Mouse (Mus musculus) liver, postnatal 0 days (tissue): ENCODE data around the gene Mmgt2. TPM values are rescaled to one million over a fixed set of nuclear protein-coding genes. Genes with fewer than 3 reads are reported as not detected.

Experiments
- ATAC-seq: fragments of 200-750 bp; cut with Nextera tagmentation; 2 replicates; pipeline ENCODE4 v1.8.0; 2017; ENCODE audit warnings: mild to moderate bottlenecking, moderate library complexity
- DNase-seq: peaks from one replicate; pipeline ENCODE4 v3.0.0-alpha.2; 2016
- H3K27ac ChIP-seq: fragments of 300-500 bp; sonication (generic); 2 replicates; pipeline ENCODE4 v1.5.1; 2014; ENCODE audit warnings: antibody characterized with exemption, moderate library complexity, mild to moderate bottlenecking, low read depth
- H3K27me3 ChIP-seq: fragments of 300-500 bp; sonication (generic); 2 replicates; pipeline ENCODE4 v1.6.1; 2014; ENCODE audit warnings: low read length, control low read depth, mixed read lengths; ENCODE audit not compliant: insufficient read depth
- H3K36me3 ChIP-seq: fragments of 300-500 bp; sonication (generic); replicated peaks from 2 replicates; pipeline ENCODE4 v1.6.1; 2014; ENCODE audit warnings: mild to moderate bottlenecking, control low read depth, low read length, moderate library complexity, mixed read lengths; ENCODE audit not compliant: insufficient read depth
- H3K4me1 ChIP-seq: fragments of 300-500 bp; sonication (generic); 2 replicates; pipeline ENCODE4 v1.6.1; 2014; ENCODE audit warnings: antibody characterized with exemption, mild to moderate bottlenecking, control low read depth; ENCODE audit not compliant: insufficient read depth
- H3K4me2 ChIP-seq: fragments of 300-500 bp; sonication (generic); 2 replicates; pipeline ENCODE4 v1.6.1; 2014; ENCODE audit warnings: low read depth, mild to moderate bottlenecking, low read length, moderate library complexity, mixed read lengths
- H3K4me3 ChIP-seq: fragments of 300-500 bp; sonication (generic); 2 replicates; pipeline ENCODE4 v1.5.1; 2014; ENCODE audit warnings: low read depth, low read length
- H3K9ac ChIP-seq: fragments of 300-500 bp; sonication (generic); replicated peaks from 2 replicates; pipeline ENCODE4 v1.6.1; 2014; ENCODE audit warnings: mild to moderate bottlenecking, moderate library complexity
- H3K9me3 ChIP-seq: fragments of 300-500 bp; sonication (generic); 2 replicates; pipeline ENCODE4 v1.6.1; 2016; ENCODE audit warnings: mild to moderate bottlenecking, control low read depth, low read length, mixed read lengths
- CTCF ChIP-seq: sonication (generic); IDR thresholded peaks from 2 replicates; pipeline ENCODE4 v1.5.1; 2016; ENCODE audit warnings: antibody characterized with exemption, low read depth
- EP300 ChIP-seq: IDR thresholded peaks from 2 replicates; pipeline ENCODE4 v1.6.1; 2016; ENCODE audit warnings: antibody characterized with exemption, low read depth, mild to moderate bottlenecking
- WGBS: fragments of 180-500 bp; shearing (Covaris S2); extraction: QIAGEN DNeasy Blood & Tissue Kit; methylation state at CpG from one replicate; pipeline ENCODE4 v1.1.7; 2014; ENCODE audit not compliant: insufficient replicate concordance; 5-methylcytosine and 5-hydroxymethylcytosine counted together
- polyA plus RNA-seq: library from polyadenylated mRNA; unstranded; fragments of >200 nt; fragmentation: Nextera tagmentation; extraction: Ambion mirVana; gene quantifications from 2 replicates; pipeline ENCODE4 v1.2.1, GENCODE M21; 2015

The Mmgt2 gene
- polyA plus RNA-seq, 1 experiment from 2014 or later: 7.8 TPM

DNA sequence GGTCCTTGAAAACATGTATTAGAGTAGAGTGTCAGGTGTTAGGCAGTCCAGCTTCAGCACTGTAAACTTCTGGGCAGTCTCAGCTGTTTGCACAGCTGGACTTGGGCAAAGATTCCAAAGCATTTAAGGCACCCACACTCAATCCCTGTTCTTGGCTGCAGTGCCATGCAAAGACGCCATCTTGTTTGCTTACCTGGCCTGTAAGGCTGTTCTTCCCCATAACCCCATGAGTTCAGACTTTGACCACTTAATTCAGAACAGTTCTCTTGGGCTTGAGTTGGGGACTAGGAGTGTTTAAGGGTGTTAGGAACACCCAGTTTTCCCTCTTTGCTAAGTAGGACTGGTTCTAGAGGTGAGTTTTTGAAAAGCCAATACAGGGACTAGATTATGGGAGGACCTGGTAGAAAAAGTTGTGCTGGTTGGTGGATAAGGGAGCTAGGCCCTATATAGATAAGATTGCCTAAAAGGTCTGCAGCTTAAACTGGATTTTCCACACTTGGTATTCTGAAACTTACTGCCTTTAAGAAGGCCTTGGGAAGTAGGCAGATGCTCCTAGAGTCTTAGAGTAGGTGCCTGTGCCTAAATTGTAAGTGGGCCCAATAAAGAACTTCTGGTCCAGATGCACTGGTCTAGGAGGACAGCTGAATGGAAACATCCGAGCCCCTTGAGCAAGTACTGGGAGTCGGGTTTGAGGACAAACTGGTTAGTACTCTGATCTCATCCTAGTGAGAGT lies 43.4 kb upstream of the Mmgt2 start:
- peak overlapping the region; percentile 79 for H3K4me2 ChIP-seq
- peak overlapping the region; percentile 85; the same call in 1 of the 2 replicates for H3K9ac ChIP-seq
- no peak for TF ChIP-seq CTCF
- no peaks in the 10 kb centered on the region for H3K9me3 ChIP-seq
- ATAC-seq (no peak), DNase-seq (no peak)
- H3K36me3 ChIP-seq: peaks cover 39% of the 10 kb centered on the region
- H3K4me3 ChIP-seq: peak overlapping the region; percentile 83; the same call in 1 of the 2 replicates
- peak overlapping the region; percentile 55 for H3K27ac ChIP-seq
- WGBS: 48% methylated on average over 3 of the region's 3 CpGs
- H3K4me1 ChIP-seq: peaks cover 25% of the 10 kb centered on the region
- H3K27me3 ChIP-seq: no peaks in the 10 kb centered on the region

DNA sequence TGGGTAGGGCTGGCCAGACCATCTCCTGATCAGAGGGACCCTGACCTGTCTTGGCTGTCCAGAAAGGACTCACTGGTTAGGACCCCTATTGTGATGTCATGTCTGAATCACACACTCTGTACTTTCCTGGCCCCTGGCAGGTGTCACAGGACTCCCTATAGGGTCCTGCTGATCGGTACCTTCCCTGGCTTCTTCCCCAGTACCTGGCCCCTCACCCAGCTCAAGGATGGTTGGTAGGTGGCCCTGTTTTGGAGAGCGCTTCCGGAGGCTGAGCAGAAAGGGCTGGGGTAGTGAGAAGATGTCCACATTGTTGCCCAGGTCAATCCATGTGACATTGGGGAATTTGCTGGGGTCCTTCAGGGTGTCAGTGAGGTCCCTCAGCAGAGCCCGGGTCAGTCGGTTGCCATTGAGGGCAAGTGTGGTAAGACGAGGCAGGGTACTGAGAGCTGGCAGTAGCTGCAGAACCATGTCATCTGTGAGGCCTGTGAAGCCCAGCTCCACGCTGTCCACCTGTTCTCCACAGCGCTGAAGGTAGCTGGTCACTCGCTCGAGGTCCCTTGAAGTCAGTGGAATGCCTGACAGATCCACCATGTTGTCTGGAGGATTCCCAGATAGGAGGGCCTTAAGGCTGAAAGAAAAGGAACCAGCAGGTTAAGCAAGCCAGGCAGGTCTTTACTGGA lies 42.7 kb upstream of the Mmgt2 start:
- Histone ChIP-seq H3K27ac (peak overlapping the region; percentile 55), H3K4me2 (no peak overlapping the region), H3K9me3 (no peaks in the 10 kb centered on the region), H3K9ac (no peak overlapping the region), H3K4me1 (peaks cover 25% of the 10 kb centered on the region), H3K27me3 (no peaks in the 10 kb centered on the region), H3K36me3 (peaks cover 39% of the 10 kb centered on the region), H3K4me3 (no peak overlapping the region)
- 61% methylated on average over 10 of the region's 10 CpGs for WGBS
- DNase-seq: no peak
- ATAC-seq: no peak
- TF ChIP-seq EP300: no peak
- TF ChIP-seq CTCF: no peak

DNA sequence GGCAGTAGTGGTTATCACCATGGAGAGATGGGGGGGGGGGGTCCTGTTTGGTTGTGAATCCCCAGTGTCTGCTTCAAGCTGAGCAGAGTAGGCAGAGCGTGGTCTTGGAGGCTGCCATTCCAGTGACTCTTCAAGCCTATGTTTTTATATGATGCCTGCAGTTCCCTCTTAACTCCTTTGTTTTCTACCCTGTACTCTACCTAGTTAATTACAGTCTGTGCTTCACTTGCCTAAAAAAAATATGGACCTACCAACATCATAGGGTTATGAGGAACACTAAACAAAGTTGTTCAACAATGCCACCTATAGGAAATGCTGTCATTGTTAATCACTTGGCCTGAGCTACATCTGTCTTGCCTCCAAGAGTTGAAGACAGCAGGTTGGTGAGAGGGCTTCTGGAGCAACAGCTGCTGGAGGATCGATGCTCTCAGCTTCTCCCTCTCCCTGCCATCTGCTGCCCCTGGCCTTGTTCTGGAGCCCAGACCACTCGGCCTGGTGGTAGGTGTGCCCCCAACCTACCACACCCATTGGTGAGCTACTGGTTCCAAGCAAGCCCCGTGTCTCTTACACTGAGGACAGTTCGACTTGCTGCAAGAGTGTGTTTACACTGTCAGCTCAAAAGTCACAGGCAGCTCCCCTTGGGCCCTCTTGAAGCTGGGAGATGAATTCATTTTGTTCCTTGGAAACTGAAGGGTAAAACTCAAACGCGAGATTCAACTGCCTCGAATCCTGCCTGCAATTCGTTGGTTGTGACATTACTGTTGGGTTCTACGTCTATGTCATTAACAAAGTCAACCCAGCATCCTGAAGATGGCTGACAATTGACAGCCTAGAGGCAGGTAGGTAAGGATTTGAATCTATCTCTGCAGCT lies 41.9 kb upstream of the Mmgt2 start:
- Histone ChIP-seq H3K4me1 (peaks cover 25% of the 10 kb centered on the region), H3K9ac (no peak overlapping the region), H3K4me3 (no peak overlapping the region), H3K9me3 (no peaks in the 10 kb centered on the region), H3K27me3 (no peaks in the 10 kb centered on the region), H3K27ac (no peak overlapping the region), H3K4me2 (no peak overlapping the region), H3K36me3 (peaks cover 39% of the 10 kb centered on the region)
- TF ChIP-seq EP300 (no peak), CTCF (0 out of 2 replicates have a peak, but pooled peaks have one; percentile 22)
- ATAC-seq (no peak), DNase-seq (no peak)
- WGBS: 55% methylated on average over 10 of the region's 10 CpGs

- Histone ChIP-seq H3K9ac (no peak overlapping the region), H3K27ac (no peak overlapping the region), H3K4me1 (peaks cover 18% of the 10 kb centered on the region), H3K4me2 (no peak overlapping the region), H3K4me3 (no peak overlapping the region), H3K9me3 (no peaks in the 10 kb centered on the region), H3K27me3 (no peaks in the 10 kb centered on the region), H3K36me3 (peaks cover 39% of the 10 kb centered on the region)
- WGBS: 72% methylated on average over 10 of the region's 10 CpGs
- TF ChIP-seq CTCF (no peak), EP300 (no peak)
- no peak for ATAC-seq
- no peak for DNase-seq
Measured at GRCm38 (mm10) chr11:62607170-62607951, 41.1 kb upstream of the Mmgt2 start.

GRCm38 (mm10) chr11:62607952-62608201 lies 40.6 kb upstream of the Mmgt2 start:
- H3K4me1 ChIP-seq: peaks cover 18% of the 10 kb centered on the region
- no peak overlapping the region for H3K4me3 ChIP-seq
- DNase-seq (no peak), ATAC-seq (no peak)
- no peak for TF ChIP-seq CTCF
- TF ChIP-seq EP300: no peak
- no peak overlapping the region for H3K9ac ChIP-seq
- no peak overlapping the region for H3K4me2 ChIP-seq
- H3K27me3 ChIP-seq: no peaks in the 10 kb centered on the region
- H3K9me3 ChIP-seq: no peaks in the 10 kb centered on the region
- H3K27ac ChIP-seq: no peak overlapping the region
- 92% methylated on average over 1 of the region's 1 CpGs for WGBS
- peaks cover 39% of the 10 kb centered on the region for H3K36me3 ChIP-seq
